Mouse (Mus musculus): Measurements from ENCODE around the gene Dyrk1b. TPM values are rescaled to one million over a fixed set of nuclear protein-coding genes. Genes with fewer than 3 reads are reported as not detected.
"Not testable (repeated sequence)": the region's sequence is repeated elsewhere in the genome, so short reads cannot be mapped to it uniquely, and the experiment has no call there.

Gene Dyrk1b
- polyA plus RNA-seq, 1 experiment, result 10.8 TPM

GRCm38 (mm10) chr7:28227421-28227820 lies 48.2 kb downstream of the Dyrk1b start:
- H3K4me3 ChIP-seq (replicated peaks; ENCODE audit: control insufficient read depth, low read depth, low read length); H3K4me1 ChIP-seq (ENCODE audit: control insufficient read depth, insufficient read depth, low read length); H3K27ac ChIP-seq (ENCODE audit: control insufficient read depth, insufficient read depth, low read depth, low read length, poor library complexity): not testable (repeated sequence)
- WGBS, result 87% methylated on average over 4 of the region's 4 CpGs

Other genes with a start within 250 kb of the Dyrk1b start
- gene Zfp780b, start 200.3 kb upstream of the Dyrk1b start, polyA plus RNA-seq (2011; ENCODE audit: insufficient read depth, insufficient read length, low replicate concordance, missing spikeins), result 3.2 and 6.0 TPM in 2 replicates
- 0.34 and 1.1 TPM in 2 replicates for gene Zfp850, start 165.4 kb upstream of the Dyrk1b start, polyA plus RNA-seq (2011; ENCODE audit: insufficient read depth, insufficient read length, low replicate concordance, missing spikeins)
- 81.0 and 119 TPM in 2 replicates for gene Psmc4, start 129.4 kb upstream of the Dyrk1b start, polyA plus RNA-seq (2011; ENCODE audit: insufficient read depth, insufficient read length, low replicate concordance, missing spikeins)
- gene Fcgbp, start 108.2 kb upstream of the Dyrk1b start, polyA plus RNA-seq (2011; ENCODE audit: insufficient read depth, insufficient read length, low replicate concordance, missing spikeins), result not detected in 2 replicates
- gene 9530053A07Rik, start 50.0 kb upstream of the Dyrk1b start, polyA plus RNA-seq (2011; ENCODE audit: insufficient read depth, insufficient read length, low replicate concordance, missing spikeins), result not detected in 2 replicates
- gene Fbl, start 9.8 kb upstream of the Dyrk1b start, polyA plus RNA-seq (2011; ENCODE audit: insufficient read depth, insufficient read length, low replicate concordance, missing spikeins), result 104 and 144 TPM in 2 replicates
- gene Eid2, start 88.4 kb downstream of the Dyrk1b start, polyA plus RNA-seq (2011; ENCODE audit: insufficient read depth, insufficient read length, low replicate concordance, missing spikeins), result 0.70 and 3.3 TPM in 2 replicates
- gene Eid2b, start 98.3 kb downstream of the Dyrk1b start, polyA plus RNA-seq (2011; ENCODE audit: insufficient read depth, insufficient read length, low replicate concordance, missing spikeins), result 1.5 and 2.3 TPM in 2 replicates
- not detected in 2 replicates for gene Selenov, start 111.7 kb downstream of the Dyrk1b start, polyA plus RNA-seq (2011; ENCODE audit: insufficient read depth, insufficient read length, low replicate concordance, missing spikeins)
- not detected in 2 replicates for gene Dll3, start 122.8 kb downstream of the Dyrk1b start, polyA plus RNA-seq (2011; ENCODE audit: insufficient read depth, insufficient read length, low replicate concordance, missing spikeins)
- gene Timm50, start 132.6 kb downstream of the Dyrk1b start, polyA plus RNA-seq (2011; ENCODE audit: insufficient read depth, insufficient read length, low replicate concordance, missing spikeins), result 44.6 and 44.8 TPM in 2 replicates
- gene Supt5, start 159.3 kb downstream of the Dyrk1b start, polyA plus RNA-seq (2011; ENCODE audit: insufficient read depth, insufficient read length, low replicate concordance, missing spikeins), result 50.8 and 77.1 TPM in 2 replicates
- 838 and 1,358 TPM in 2 replicates for gene Rps16, start 171.2 kb downstream of the Dyrk1b start, polyA plus RNA-seq (2011; ENCODE audit: insufficient read depth, insufficient read length, low replicate concordance, missing spikeins)
- gene Plekhg2, start 193.1 kb downstream of the Dyrk1b start, polyA plus RNA-seq (2011; ENCODE audit: insufficient read depth, insufficient read length, low replicate concordance, missing spikeins), result 15.6 and 26.3 TPM in 2 replicates
- 25.5 and 53.7 TPM in 2 replicates for gene Zfp36, start 200.8 kb downstream of the Dyrk1b start, polyA plus RNA-seq (2011; ENCODE audit: insufficient read depth, insufficient read length, low replicate concordance, missing spikeins)
- 12.0 and 24.2 TPM in 2 replicates for gene Med29, start 213.2 kb downstream of the Dyrk1b start, polyA plus RNA-seq (2011; ENCODE audit: insufficient read depth, insufficient read length, low replicate concordance, missing spikeins)
- 136 and 209 TPM in 2 replicates for gene Paf1, start 213.5 kb downstream of the Dyrk1b start, polyA plus RNA-seq (2011; ENCODE audit: insufficient read depth, insufficient read length, low replicate concordance, missing spikeins)